Mouse (Mus musculus): ENCODE measurements around the gene Hoxc6. TPM values are rescaled to one million over a fixed set of nuclear protein-coding genes. Genes with fewer than 3 reads are reported as not detected.

Hoxc6 gene
- polyA plus RNA-seq, 1 experiment from 2014 or later, result 1.3 TPM

- ATAC-seq (replicated peaks; ENCODE audit: low FRiP score), result no peak
- Histone ChIP-seq H3K9ac (ENCODE audit: low read depth, low read length) (no peak overlapping the region), H3K36me3 (ENCODE audit: control insufficient read depth, insufficient read depth, low read length) (no peaks in the 10 kb centered on the region), H3K27me3 (replicated peaks; ENCODE audit: control insufficient read depth, insufficient read depth, low read length) (peaks cover 99% of the 10 kb centered on the region), H3K4me3 (ENCODE audit: low read depth, low read length) (no peak overlapping the region), H3K4me1 (replicated peaks; ENCODE audit: control insufficient read depth, insufficient read depth, low read length) (no peaks in the 10 kb centered on the region), H3K4me2 (no peak overlapping the region), H3K9me3 (ENCODE audit: control insufficient read depth, low read length) (no peaks in the 10 kb centered on the region), H3K27ac (ENCODE audit: low read depth, low read length) (no peak overlapping the region)
- no peak for DNase-seq (ENCODE audit: low spot score)
- WGBS, result 2% methylated on average over 12 of the region's 12 CpGs
These were observed 41.2 kb upstream of the Hoxc6 start for GRCm38 (mm10) chr15:102956906-102957305.

- Histone ChIP-seq H3K9ac (ENCODE audit: low read depth, low read length) (no peak overlapping the region), H3K4me2 (no peak overlapping the region), H3K36me3 (ENCODE audit: control insufficient read depth, insufficient read depth, low read length) (no peaks in the 10 kb centered on the region), H3K27ac (ENCODE audit: low read depth, low read length) (no peak overlapping the region), H3K27me3 (replicated peaks; ENCODE audit: control insufficient read depth, insufficient read depth, low read length) (peaks cover 98% of the 10 kb centered on the region), H3K4me1 (replicated peaks; ENCODE audit: control insufficient read depth, insufficient read depth, low read length) (no peaks in the 10 kb centered on the region), H3K4me3 (ENCODE audit: low read depth, low read length) (no peak overlapping the region), H3K9me3 (ENCODE audit: control insufficient read depth, low read length) (no peaks in the 10 kb centered on the region)
- ATAC-seq (replicated peaks; ENCODE audit: low FRiP score) (no peak), DNase-seq (ENCODE audit: low spot score) (no peak)
- WGBS, result 2% methylated on average over 13 of the region's 13 CpGs
These were observed 38.3 kb upstream of the Hoxc6 start for GRCm38 (mm10) chr15:102959663-102960191.

GRCm38 (mm10) chr15:102961728-102962127 lies 36.3 kb upstream of the Hoxc6 start:
- WGBS, result 5% methylated on average over 6 of the region's 6 CpGs
- H3K9ac ChIP-seq (ENCODE audit: low read depth, low read length), result no peak overlapping the region
- H3K36me3 ChIP-seq (ENCODE audit: control insufficient read depth, insufficient read depth, low read length), result no peaks in the 10 kb centered on the region
- ATAC-seq (replicated peaks; ENCODE audit: low FRiP score) (no peak), DNase-seq (ENCODE audit: low spot score) (no peak)
- H3K4me3 ChIP-seq (ENCODE audit: low read depth, low read length), result no peak overlapping the region
- H3K27ac ChIP-seq (ENCODE audit: low read depth, low read length), result no peak overlapping the region
- no peaks in the 10 kb centered on the region for H3K9me3 ChIP-seq (ENCODE audit: control insufficient read depth, low read length)
- no peak overlapping the region for H3K4me2 ChIP-seq
- H3K4me1 ChIP-seq (replicated peaks; ENCODE audit: control insufficient read depth, insufficient read depth, low read length), result peaks cover 3% of the 10 kb centered on the region; the same call in 1 of the 2 replicates
- H3K27me3 ChIP-seq (replicated peaks; ENCODE audit: control insufficient read depth, insufficient read depth, low read length), result peaks cover 98% of the 10 kb centered on the region

GRCm38 (mm10) chr15:102962492-102962891 lies 35.6 kb upstream of the Hoxc6 start:
- H3K9me3 ChIP-seq (ENCODE audit: control insufficient read depth, low read length), result no peaks in the 10 kb centered on the region
- H3K27ac ChIP-seq (ENCODE audit: low read depth, low read length), result no peak overlapping the region
- H3K4me1 ChIP-seq (replicated peaks; ENCODE audit: control insufficient read depth, insufficient read depth, low read length), result peaks cover 3% of the 10 kb centered on the region; the same call in 1 of the 2 replicates
- WGBS, result 4% methylated on average over 13 of the region's 13 CpGs
- H3K27me3 ChIP-seq (replicated peaks; ENCODE audit: control insufficient read depth, insufficient read depth, low read length), result peaks cover 98% of the 10 kb centered on the region
- ATAC-seq (replicated peaks; ENCODE audit: low FRiP score) (no peak), DNase-seq (ENCODE audit: low spot score) (no peak)
- H3K4me2 ChIP-seq, result no peak overlapping the region
- H3K9ac ChIP-seq (ENCODE audit: low read depth, low read length), result no peak overlapping the region
- H3K4me3 ChIP-seq (ENCODE audit: low read depth, low read length), result no peak overlapping the region
- H3K36me3 ChIP-seq (ENCODE audit: control insufficient read depth, insufficient read depth, low read length), result no peaks in the 10 kb centered on the region

GRCm38 (mm10) chr15:102963259-102963658 lies 34.8 kb upstream of the Hoxc6 start:
- Histone ChIP-seq H3K4me1 (replicated peaks; ENCODE audit: control insufficient read depth, insufficient read depth, low read length) (peaks cover 3% of the 10 kb centered on the region; the same call in 1 of the 2 replicates), H3K36me3 (ENCODE audit: control insufficient read depth, insufficient read depth, low read length) (no peaks in the 10 kb centered on the region), H3K27me3 (replicated peaks; ENCODE audit: control insufficient read depth, insufficient read depth, low read length) (peaks cover 97% of the 10 kb centered on the region), H3K4me2 (no peak overlapping the region), H3K9me3 (ENCODE audit: control insufficient read depth, low read length) (no peaks in the 10 kb centered on the region), H3K9ac (ENCODE audit: low read depth, low read length) (no peak overlapping the region), H3K27ac (ENCODE audit: low read depth, low read length) (no peak overlapping the region), H3K4me3 (ENCODE audit: low read depth, low read length) (no peak overlapping the region)
- no peak for DNase-seq (ENCODE audit: low spot score)
- ATAC-seq (replicated peaks; ENCODE audit: low FRiP score), result no peak
- 4% methylated on average over 8 of the region's 8 CpGs for WGBS

- no peaks in the 10 kb centered on the region for H3K9me3 ChIP-seq (ENCODE audit: control insufficient read depth, low read length)
- no peak overlapping the region for H3K9ac ChIP-seq (ENCODE audit: low read depth, low read length)
- 2% methylated on average over 28 of the region's 28 CpGs for WGBS
- no peak overlapping the region; the same call in 1 of the 2 replicates for H3K4me2 ChIP-seq
- no peak overlapping the region for H3K27ac ChIP-seq (ENCODE audit: low read depth, low read length)
- ATAC-seq (replicated peaks; ENCODE audit: low FRiP score) (no peak), DNase-seq (ENCODE audit: low spot score) (no peak)
- peaks cover 3% of the 10 kb centered on the region; the same call in 1 of the 2 replicates for H3K4me1 ChIP-seq (replicated peaks; ENCODE audit: control insufficient read depth, insufficient read depth, low read length)
- H3K4me3 ChIP-seq (ENCODE audit: low read depth, low read length), result no peak overlapping the region
- H3K36me3 ChIP-seq (ENCODE audit: control insufficient read depth, insufficient read depth, low read length), result no peaks in the 10 kb centered on the region
- H3K27me3 ChIP-seq (replicated peaks; ENCODE audit: control insufficient read depth, insufficient read depth, low read length), result peaks cover 97% of the 10 kb centered on the region
These were observed 34.1 kb upstream of the Hoxc6 start for GRCm38 (mm10) chr15:102963671-102964640.

- Histone ChIP-seq H3K9me3 (ENCODE audit: control insufficient read depth, low read length) (no peaks in the 10 kb centered on the region), H3K4me1 (replicated peaks; ENCODE audit: control insufficient read depth, insufficient read depth, low read length) (peaks cover 3% of the 10 kb centered on the region; the same call in 1 of the 2 replicates), H3K4me2 (no peak overlapping the region), H3K36me3 (ENCODE audit: control insufficient read depth, insufficient read depth, low read length) (no peaks in the 10 kb centered on the region), H3K9ac (ENCODE audit: low read depth, low read length) (no peak overlapping the region), H3K4me3 (ENCODE audit: low read depth, low read length) (no peak overlapping the region), H3K27ac (ENCODE audit: low read depth, low read length) (no peak overlapping the region), H3K27me3 (replicated peaks; ENCODE audit: control insufficient read depth, insufficient read depth, low read length) (peaks cover 98% of the 10 kb centered on the region)
- no peak for ATAC-seq (replicated peaks; ENCODE audit: low FRiP score)
- no peak for DNase-seq (ENCODE audit: low spot score)
- WGBS, result 4% methylated on average over 26 of the region's 26 CpGs
These were observed 32.8 kb upstream of the Hoxc6 start for GRCm38 (mm10) chr15:102965003-102965891.
